Mouse (Mus musculus) neural tube, embryonic 13.5 days (tissue): ENCODE measurements around the gene Lnx1. TPM values are rescaled to one million over a fixed set of nuclear protein-coding genes. Genes with fewer than 3 reads are reported as not detected.

Experiments
- ATAC-seq: fragments of 200-750 bp; cut with Nextera tagmentation; 2 replicates; pipeline ENCODE4 v1.8.0; 2017; ENCODE audit warnings: low read depth, mild to moderate bottlenecking, moderate TSS enrichment, moderate library complexity
- H3K27ac ChIP-seq: fragments of 300-500 bp; sonication (generic); replicated peaks from 2 replicates; pipeline ENCODE4 v1.5.1; 2015; ENCODE audit warnings: moderate library complexity, mild to moderate bottlenecking, inconsistent platforms
- H3K27me3 ChIP-seq: fragments of 300-500 bp; sonication (generic); 2 replicates; pipeline ENCODE4 v1.6.1; 2015; ENCODE audit warnings: mild to moderate bottlenecking, inconsistent platforms
- H3K36me3 ChIP-seq: fragments of 300-500 bp; sonication (generic); 2 replicates; pipeline ENCODE4 v1.6.1; 2015; ENCODE audit warnings: mild to moderate bottlenecking, inconsistent platforms
- H3K4me1 ChIP-seq: fragments of 300-500 bp; sonication (generic); replicated peaks from 2 replicates; pipeline ENCODE4 v1.6.1; 2015; ENCODE audit warnings: inconsistent platforms
- H3K4me2 ChIP-seq: fragments of 300-500 bp; sonication (generic); 2 replicates; pipeline ENCODE4 v1.6.1; 2015; ENCODE audit warnings: inconsistent platforms, mild to moderate bottlenecking, moderate library complexity
- H3K4me3 ChIP-seq: fragments of 300-500 bp; sonication (generic); 2 replicates; pipeline ENCODE4 v1.5.1; 2015; ENCODE audit warnings: mild to moderate bottlenecking, inconsistent platforms
- H3K9ac ChIP-seq: fragments of 300-500 bp; sonication (generic); 2 replicates; pipeline ENCODE4 v1.6.1; 2015; ENCODE audit warnings: moderate library complexity, mild to moderate bottlenecking, inconsistent platforms
- H3K9me3 ChIP-seq: fragments of 300-500 bp; sonication (generic); 2 replicates; pipeline ENCODE4 v1.6.1; 2016; ENCODE audit warnings: inconsistent platforms
- WGBS: fragments of 180-500 bp; shearing (Covaris S2); methylation state at CpG from one replicate; pipeline ENCODE4 v1.1.7; 2015; 5-methylcytosine and 5-hydroxymethylcytosine counted together
- polyA plus RNA-seq: library from polyadenylated mRNA; unstranded; fragments of >200 nt; fragmentation: Nextera tagmentation; extraction: Ambion mirVana; gene quantifications from 2 replicates; pipeline ENCODE4 v1.2.1, GENCODE M21; 2015

The Lnx1 gene
- polyA plus RNA-seq, 1 experiment from 2014 or later = 3.2 TPM

DNA sequence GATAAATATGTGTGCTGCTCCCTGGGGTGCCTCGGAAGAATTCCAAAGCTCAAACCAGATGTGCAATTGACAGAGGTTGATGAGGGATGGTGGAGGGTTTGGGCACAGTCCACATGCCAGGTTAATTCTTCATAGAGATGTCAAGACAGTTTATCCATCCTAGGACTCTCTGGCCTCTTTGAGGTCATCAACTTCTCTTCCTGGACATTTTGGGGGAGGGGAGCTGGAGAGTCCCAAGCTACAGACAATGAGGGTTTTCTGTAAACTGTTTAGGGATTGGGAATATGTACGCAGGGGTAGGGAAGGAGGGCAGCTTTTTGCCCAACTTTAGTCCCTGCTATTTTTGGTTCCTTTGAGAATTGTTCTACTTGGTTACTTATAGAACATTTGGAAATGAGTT is 60.4 kb downstream of the Lnx1 start:
- Histone ChIP-seq H3K4me1 (no peaks in the 10 kb centered on the region), H3K4me3 (no peak overlapping the region), H3K27ac (no peak overlapping the region), H3K9ac (no peak overlapping the region), H3K27me3 (no peaks in the 10 kb centered on the region), H3K36me3 (no peaks in the 10 kb centered on the region), H3K9me3 (no peaks in the 10 kb centered on the region), H3K4me2 (no peak overlapping the region)
- WGBS = 82% methylated on average over 2 of the region's 2 CpGs
- no peak for ATAC-seq

DNA sequence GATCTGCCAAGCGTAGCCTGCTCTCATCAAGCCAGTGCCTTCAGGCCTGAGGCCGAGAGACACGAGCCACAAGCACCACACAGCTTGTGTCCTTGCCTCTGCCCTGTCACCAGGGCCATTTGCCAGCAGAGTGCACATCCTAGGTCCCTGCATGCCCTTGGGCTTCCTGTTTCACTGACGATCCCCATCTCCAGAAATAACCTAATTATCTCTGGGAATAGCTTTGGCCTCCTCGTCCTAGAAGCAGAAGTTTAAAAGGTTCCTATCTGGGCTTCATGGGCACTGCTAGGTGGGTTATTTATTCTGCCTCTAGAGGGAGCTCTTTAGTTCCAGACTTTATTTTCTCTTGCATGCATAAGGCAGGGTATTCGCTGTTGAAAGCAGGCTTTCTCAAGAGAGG is 61.7 kb downstream of the Lnx1 start:
- Histone ChIP-seq H3K4me2 (no peak overlapping the region), H3K27me3 (no peaks in the 10 kb centered on the region), H3K27ac (no peak overlapping the region), H3K36me3 (no peaks in the 10 kb centered on the region), H3K4me3 (no peak overlapping the region), H3K9me3 (no peaks in the 10 kb centered on the region), H3K4me1 (no peaks in the 10 kb centered on the region), H3K9ac (no peak overlapping the region)
- no peak for ATAC-seq
- WGBS = 46% methylated on average over 6 of the region's 6 CpGs

DNA sequence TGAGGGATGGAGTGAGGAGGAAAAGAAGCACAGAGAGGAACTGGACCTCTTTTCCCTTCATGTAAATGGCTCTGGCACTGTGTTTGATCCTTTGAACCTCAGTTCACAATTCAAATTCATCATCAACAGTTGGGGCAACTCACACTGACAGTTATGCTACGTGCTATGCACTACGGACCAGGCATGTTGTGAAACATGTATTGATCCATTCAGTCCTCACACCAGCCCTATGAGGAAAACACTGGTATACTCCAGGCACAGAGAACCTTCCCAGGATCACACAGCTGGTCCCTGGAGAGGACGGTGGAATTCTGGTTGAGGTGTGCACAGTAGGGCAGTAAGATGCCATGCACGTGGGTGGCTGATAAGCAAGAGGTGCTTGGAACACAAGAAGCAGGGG is 62.2 kb downstream of the Lnx1 start:
- Histone ChIP-seq H3K4me2 (no peak overlapping the region), H3K27me3 (no peaks in the 10 kb centered on the region), H3K27ac (no peak overlapping the region), H3K36me3 (no peaks in the 10 kb centered on the region), H3K9me3 (no peaks in the 10 kb centered on the region), H3K4me3 (no peak overlapping the region), H3K9ac (no peak overlapping the region), H3K4me1 (no peaks in the 10 kb centered on the region)
- WGBS = 93% methylated on average over 4 of the region's 4 CpGs
- no peak for ATAC-seq

DNA sequence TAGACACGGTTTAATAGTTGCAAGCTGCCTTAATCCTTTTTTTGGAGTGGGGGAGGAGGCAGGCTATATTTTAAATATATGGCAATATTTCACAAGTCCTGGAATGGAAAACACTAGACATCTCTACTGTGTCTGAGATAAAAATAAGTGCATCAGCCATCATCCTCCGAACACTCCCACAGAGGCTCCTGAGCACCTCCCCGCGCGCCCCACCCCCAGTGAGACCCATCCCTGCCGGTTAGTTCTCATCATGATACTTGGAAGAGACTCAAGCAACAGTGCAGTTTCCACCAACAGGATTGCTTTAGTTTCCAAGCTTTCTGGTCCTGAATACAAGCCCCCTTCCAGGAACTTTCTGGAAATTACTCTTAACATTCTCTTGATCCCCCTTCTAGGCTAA is 63.2 kb downstream of the Lnx1 start:
- WGBS = 91% methylated on average over 6 of the region's 6 CpGs
- H3K27me3 ChIP-seq = no peaks in the 10 kb centered on the region
- no peak for ATAC-seq
- no peaks in the 10 kb centered on the region for H3K36me3 ChIP-seq
- H3K9me3 ChIP-seq = no peaks in the 10 kb centered on the region
- H3K4me1 ChIP-seq = no peaks in the 10 kb centered on the region
- H3K9ac ChIP-seq = no peak overlapping the region
- no peak overlapping the region for H3K27ac ChIP-seq
- no peak overlapping the region for H3K4me2 ChIP-seq
- no peak overlapping the region for H3K4me3 ChIP-seq

DNA sequence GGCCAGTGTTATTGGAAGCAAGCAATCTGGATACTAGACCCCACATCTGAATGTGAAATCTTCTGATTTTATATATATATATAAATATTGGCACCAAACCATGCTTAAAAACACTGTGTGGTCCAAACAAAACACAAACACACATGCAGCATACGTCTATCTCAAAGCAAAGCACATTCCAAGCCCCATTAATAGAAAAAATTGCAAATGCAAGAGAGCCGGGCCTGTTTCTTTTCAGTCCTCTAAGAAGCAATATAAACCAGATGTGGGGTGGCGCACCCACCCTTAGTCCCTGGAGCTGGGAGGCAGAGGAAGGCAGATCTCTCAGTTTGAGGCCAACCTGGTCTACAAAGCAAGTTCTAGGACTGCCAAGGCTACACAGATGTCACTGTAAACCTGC is 68.3 kb downstream of the Lnx1 start:
- Histone ChIP-seq H3K4me1 (peaks cover 15% of the 10 kb centered on the region; the same call in 1 of the 2 replicates), H3K36me3 (no peaks in the 10 kb centered on the region), H3K4me3 (no peak overlapping the region), H3K27me3 (no peaks in the 10 kb centered on the region), H3K4me2 (no peak overlapping the region), H3K9ac (no peak overlapping the region), H3K9me3 (no peaks in the 10 kb centered on the region), H3K27ac (no peak overlapping the region)
- ATAC-seq = no peak
- WGBS = 82% methylated on average over 3 of the region's 3 CpGs

GRCm38 (mm10) chr5:74633453-74633852 is 69.3 kb downstream of the Lnx1 start:
- Histone ChIP-seq H3K4me3 (no peak overlapping the region), H3K9ac (no peak overlapping the region), H3K4me1 (peaks cover 15% of the 10 kb centered on the region; the same call in 1 of the 2 replicates), H3K36me3 (no peaks in the 10 kb centered on the region), H3K27ac (no peak overlapping the region), H3K9me3 (no peaks in the 10 kb centered on the region), H3K27me3 (no peaks in the 10 kb centered on the region), H3K4me2 (no peak overlapping the region)
- WGBS = 51% methylated on average over 6 of the region's 6 CpGs
- ATAC-seq = peak; percentile 61; the same call in 1 of the 2 replicates

GRCm38 (mm10) chr5:74632369-74633114 is 70.2 kb downstream of the Lnx1 start:
- Histone ChIP-seq H3K27me3 (no peaks in the 10 kb centered on the region), H3K27ac (peak overlapping the region; percentile 18; the same call in 1 of the 2 replicates), H3K4me3 (no peak overlapping the region), H3K4me2 (no peak overlapping the region), H3K36me3 (no peaks in the 10 kb centered on the region), H3K9ac (no peak overlapping the region), H3K9me3 (no peaks in the 10 kb centered on the region), H3K4me1 (peaks cover 15% of the 10 kb centered on the region; the same call in 1 of the 2 replicates)
- no peak for ATAC-seq
- 58% methylated on average over 17 of the region's 17 CpGs for WGBS

GRCm38 (mm10) chr5:74628001-74628400 is 74.7 kb downstream of the Lnx1 start:
- no peaks in the 10 kb centered on the region for H3K36me3 ChIP-seq
- no peak overlapping the region for H3K9ac ChIP-seq
- H3K9me3 ChIP-seq = no peaks in the 10 kb centered on the region
- no peak overlapping the region for H3K4me3 ChIP-seq
- no peak overlapping the region for H3K27ac ChIP-seq
- 0 out of 2 replicates have a peak, but pooled peaks cover 7% of the 10 kb centered on the region for H3K4me1 ChIP-seq
- 92% methylated on average over 12 of the region's 12 CpGs for WGBS
- no peak for ATAC-seq
- H3K27me3 ChIP-seq = no peaks in the 10 kb centered on the region
- H3K4me2 ChIP-seq = no peak overlapping the region

DNA sequence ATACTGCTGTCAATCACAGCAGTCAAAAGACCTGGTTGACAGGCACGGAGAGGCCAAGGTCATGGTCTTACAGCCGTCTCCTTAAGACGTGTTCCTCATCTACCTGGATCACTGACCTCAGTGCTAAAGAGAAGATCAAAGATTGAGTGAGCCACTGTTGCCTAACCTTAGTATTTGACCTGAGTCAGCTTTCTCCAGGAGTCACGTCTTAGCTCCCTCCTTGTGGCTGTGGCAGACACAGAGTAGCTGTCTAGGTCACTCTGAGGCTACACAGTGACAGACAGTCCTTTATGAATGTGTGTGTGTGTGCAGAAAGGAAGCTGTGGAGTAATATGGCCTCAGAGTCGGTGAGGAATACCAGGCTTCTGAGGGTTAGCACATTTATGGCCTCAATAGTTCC is 78.3 kb downstream of the Lnx1 start:
- H3K9me3 ChIP-seq = no peaks in the 10 kb centered on the region
- no peak overlapping the region for H3K4me2 ChIP-seq
- no peaks in the 10 kb centered on the region for H3K4me1 ChIP-seq
- no peaks in the 10 kb centered on the region for H3K36me3 ChIP-seq
- H3K4me3 ChIP-seq = no peak overlapping the region
- no peaks in the 10 kb centered on the region for H3K27me3 ChIP-seq
- no peak overlapping the region for H3K9ac ChIP-seq
- no peak for ATAC-seq
- 76% methylated on average over 5 of the region's 5 CpGs for WGBS
- H3K27ac ChIP-seq = no peak overlapping the region

GRCm38 (mm10) chr5:74623316-74624000 is 79.3 kb downstream of the Lnx1 start:
- Histone ChIP-seq H3K36me3 (no peaks in the 10 kb centered on the region), H3K27me3 (no peaks in the 10 kb centered on the region), H3K9me3 (no peaks in the 10 kb centered on the region), H3K4me3 (no peak overlapping the region), H3K4me1 (no peaks in the 10 kb centered on the region), H3K27ac (no peak overlapping the region), H3K9ac (no peak overlapping the region), H3K4me2 (no peak overlapping the region)
- ATAC-seq = no peak
- WGBS = 92% methylated on average over 14 of the region's 14 CpGs

DNA sequence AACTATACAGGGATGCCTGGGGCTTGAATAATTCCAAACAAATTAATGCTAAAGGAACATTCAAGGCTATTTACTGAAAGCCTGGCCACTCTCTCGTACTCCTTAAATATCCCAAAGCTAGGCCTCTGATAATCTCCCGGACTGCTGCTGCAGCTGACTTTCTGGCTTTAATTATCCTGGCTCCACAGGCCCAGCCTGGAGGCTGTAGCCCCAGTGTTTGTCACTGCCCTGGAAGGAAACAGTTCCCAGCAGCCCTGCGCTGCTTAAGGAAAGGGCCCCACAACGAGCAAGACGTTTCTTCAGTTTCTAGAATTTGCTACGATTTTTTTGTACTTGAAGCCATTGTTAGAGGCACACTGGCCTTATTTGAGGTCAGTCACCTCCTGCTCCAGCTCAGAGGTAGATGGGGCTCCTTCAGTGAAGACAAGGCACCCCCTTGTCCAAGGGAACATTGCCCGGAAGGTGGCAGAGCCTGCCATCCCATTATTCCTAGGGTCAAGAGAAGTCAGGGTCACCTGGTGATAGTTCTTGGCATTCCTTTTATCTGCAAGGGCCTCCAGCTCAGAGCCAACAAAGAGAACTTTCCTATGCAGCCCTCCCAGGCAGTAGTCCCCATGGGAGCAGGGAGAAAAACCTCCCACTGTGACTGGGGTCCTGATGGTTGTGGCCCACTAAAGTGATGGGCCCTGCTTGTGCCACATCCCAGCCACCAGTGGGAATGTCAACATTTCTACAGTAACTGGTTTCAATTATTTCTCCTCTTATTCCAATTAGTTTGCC is 80.8 kb downstream of the Lnx1 start:
- no peak overlapping the region for H3K9ac ChIP-seq
- WGBS = 52% methylated on average over 7 of the region's 7 CpGs
- H3K4me2 ChIP-seq = no peak overlapping the region
- ATAC-seq = no peak
- no peaks in the 10 kb centered on the region for H3K4me1 ChIP-seq
- no peaks in the 10 kb centered on the region for H3K27me3 ChIP-seq
- no peaks in the 10 kb centered on the region for H3K9me3 ChIP-seq
- no peak overlapping the region for H3K4me3 ChIP-seq
- no peaks in the 10 kb centered on the region for H3K36me3 ChIP-seq
- H3K27ac ChIP-seq = no peak overlapping the region

GRCm38 (mm10) chr5:74618573-74619059 is 84.1 kb downstream of the Lnx1 start:
- no peak overlapping the region for H3K27ac ChIP-seq
- no peaks in the 10 kb centered on the region for H3K4me1 ChIP-seq
- no peak overlapping the region for H3K4me3 ChIP-seq
- H3K9me3 ChIP-seq = no peaks in the 10 kb centered on the region
- ATAC-seq = no peak
- no peaks in the 10 kb centered on the region for H3K27me3 ChIP-seq
- 67% methylated on average over 3 of the region's 3 CpGs for WGBS
- H3K9ac ChIP-seq = no peak overlapping the region
- no peaks in the 10 kb centered on the region for H3K36me3 ChIP-seq
- H3K4me2 ChIP-seq = no peak overlapping the region
